Mouse (Mus musculus): ENCODE measurements around the gene Sbpl. TPM values are rescaled to one million over a fixed set of nuclear protein-coding genes. Genes with fewer than 3 reads are reported as not detected.

Gene Sbpl
- polyA plus RNA-seq, 1 experiment from 2014 or later, result not detected

DNA sequence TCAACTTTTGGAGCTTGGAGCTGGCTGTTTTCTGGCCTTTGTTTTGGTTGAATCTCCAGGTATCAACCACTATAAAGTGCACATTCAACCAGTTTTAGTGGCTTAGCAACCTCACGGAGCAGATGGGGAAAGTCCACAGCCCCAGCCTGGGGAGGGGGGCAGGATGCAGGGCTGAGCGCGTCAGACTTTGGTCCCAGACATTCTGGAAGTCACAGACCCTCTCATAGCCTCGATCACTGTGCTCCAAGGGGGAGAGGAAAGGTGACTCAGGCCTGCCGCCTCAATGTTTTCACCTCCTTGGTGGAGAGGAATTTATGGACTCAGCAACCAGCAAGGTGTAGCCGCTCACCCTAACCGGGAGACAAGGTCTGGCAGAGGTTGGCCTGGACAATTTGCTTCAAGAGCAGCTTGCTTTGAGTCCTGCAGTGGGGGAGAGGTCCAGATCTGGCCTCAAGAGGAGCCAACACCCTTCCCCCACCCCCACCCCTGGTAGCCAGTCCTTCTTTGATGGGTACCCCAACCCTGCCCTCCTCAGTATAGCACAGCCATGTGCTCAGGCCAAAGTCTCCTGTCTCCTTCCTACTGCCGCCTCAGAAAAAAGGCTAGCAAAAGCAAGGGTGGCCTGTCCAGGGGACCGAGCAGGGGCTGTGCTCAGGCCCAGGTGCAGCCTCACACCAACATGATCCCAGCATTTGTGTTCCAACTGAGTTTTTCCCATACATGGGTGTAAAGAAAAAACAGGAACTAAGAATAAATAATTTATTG, 37.9 kb upstream of the Sbpl start:
- peak overlapping the region; percentile 16 for H3K4me3 ChIP-seq (ENCODE audit: low read depth, low read length)
- peak; percentile 83 for ATAC-seq (replicated peaks; ENCODE audit: low FRiP score, low TSS enrichment, low read depth)
- DNase-seq (ENCODE audit: low spot score), result peak; percentile 75
- H3K4me2 ChIP-seq (ENCODE audit: low read length), result peak overlapping the region; percentile 48
- H3K27me3 ChIP-seq (replicated peaks; ENCODE audit: control insufficient read depth, insufficient read depth, low read length), result no peaks in the 10 kb centered on the region
- H3K9me3 ChIP-seq (ENCODE audit: control insufficient read depth, low read length), result no peaks in the 10 kb centered on the region
- 0 out of 2 replicates have a peak, but pooled peaks cover 4% of the 10 kb centered on the region for H3K4me1 ChIP-seq (replicated peaks; ENCODE audit: control insufficient read depth, insufficient read depth, low read length)
- H3K27ac ChIP-seq (ENCODE audit: low read depth), result no peak overlapping the region
- WGBS, result 49% methylated on average over 9 of the region's 9 CpGs
- no peaks in the 10 kb centered on the region for H3K36me3 ChIP-seq (ENCODE audit: control insufficient read depth, insufficient read depth, low read length)
- H3K9ac ChIP-seq (ENCODE audit: low read length), result peak overlapping the region; percentile 14; the same call in 1 of the 2 replicates

GRCm38 (mm10) chr17:23989802-23990201, 34.7 kb upstream of the Sbpl start:
- Histone ChIP-seq H3K4me2 (ENCODE audit: low read length) (no peak overlapping the region), H3K9me3 (ENCODE audit: control insufficient read depth, low read length) (no peaks in the 10 kb centered on the region), H3K36me3 (ENCODE audit: control insufficient read depth, insufficient read depth, low read length) (no peaks in the 10 kb centered on the region), H3K27me3 (replicated peaks; ENCODE audit: control insufficient read depth, insufficient read depth, low read length) (no peaks in the 10 kb centered on the region), H3K4me3 (ENCODE audit: low read depth, low read length) (no peak overlapping the region), H3K4me1 (replicated peaks; ENCODE audit: control insufficient read depth, insufficient read depth, low read length) (0 out of 2 replicates have a peak, but pooled peaks cover 4% of the 10 kb centered on the region), H3K9ac (ENCODE audit: low read length) (no peak overlapping the region), H3K27ac (ENCODE audit: low read depth) (no peak overlapping the region)
- WGBS, result 42% methylated on average over 2 of the region's 2 CpGs
- DNase-seq (ENCODE audit: low spot score) (no peak), ATAC-seq (replicated peaks; ENCODE audit: low FRiP score, low TSS enrichment, low read depth) (no peak)

GRCm38 (mm10) chr17:23984989-23985388, 29.9 kb upstream of the Sbpl start:
- Histone ChIP-seq H3K4me3 (ENCODE audit: low read depth, low read length) (no peak overlapping the region), H3K9me3 (ENCODE audit: control insufficient read depth, low read length) (no peaks in the 10 kb centered on the region), H3K27ac (ENCODE audit: low read depth) (no peak overlapping the region), H3K9ac (ENCODE audit: low read length) (no peak overlapping the region), H3K4me2 (ENCODE audit: low read length) (no peak overlapping the region), H3K27me3 (replicated peaks; ENCODE audit: control insufficient read depth, insufficient read depth, low read length) (no peaks in the 10 kb centered on the region), H3K36me3 (ENCODE audit: control insufficient read depth, insufficient read depth, low read length) (no peaks in the 10 kb centered on the region), H3K4me1 (replicated peaks; ENCODE audit: control insufficient read depth, insufficient read depth, low read length) (no peaks in the 10 kb centered on the region; the same call in 1 of the 2 replicates)
- no peak for DNase-seq (ENCODE audit: low spot score)
- WGBS, result 89% methylated on average over 1 of the region's 1 CpGs
- ATAC-seq (replicated peaks; ENCODE audit: low FRiP score, low TSS enrichment, low read depth), result no peak

DNA sequence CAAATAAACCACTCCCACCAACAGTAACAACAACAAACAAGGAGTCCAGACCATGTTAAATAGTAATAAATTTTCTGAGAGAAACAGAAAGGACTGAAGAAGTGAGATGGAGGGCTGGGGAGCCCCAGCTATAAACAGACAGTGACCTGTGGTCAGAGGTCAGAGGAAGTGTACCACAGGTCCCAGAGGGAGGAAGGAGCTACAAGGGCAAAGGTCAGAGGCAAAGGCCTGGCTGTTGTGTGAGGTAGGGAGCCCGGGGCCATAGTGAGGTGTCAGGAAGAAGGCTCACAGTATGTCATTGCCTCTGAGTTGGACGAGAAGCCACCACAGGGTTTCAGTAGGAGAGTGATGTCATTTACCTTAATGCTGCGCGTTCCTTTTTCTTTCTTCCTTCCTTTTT, 27.8 kb upstream of the Sbpl start:
- WGBS, result 39% methylated on average over 4 of the region's 4 CpGs
- Histone ChIP-seq H3K27ac (ENCODE audit: low read depth) (no peak overlapping the region), H3K4me3 (ENCODE audit: low read depth, low read length) (no peak overlapping the region)

DNA sequence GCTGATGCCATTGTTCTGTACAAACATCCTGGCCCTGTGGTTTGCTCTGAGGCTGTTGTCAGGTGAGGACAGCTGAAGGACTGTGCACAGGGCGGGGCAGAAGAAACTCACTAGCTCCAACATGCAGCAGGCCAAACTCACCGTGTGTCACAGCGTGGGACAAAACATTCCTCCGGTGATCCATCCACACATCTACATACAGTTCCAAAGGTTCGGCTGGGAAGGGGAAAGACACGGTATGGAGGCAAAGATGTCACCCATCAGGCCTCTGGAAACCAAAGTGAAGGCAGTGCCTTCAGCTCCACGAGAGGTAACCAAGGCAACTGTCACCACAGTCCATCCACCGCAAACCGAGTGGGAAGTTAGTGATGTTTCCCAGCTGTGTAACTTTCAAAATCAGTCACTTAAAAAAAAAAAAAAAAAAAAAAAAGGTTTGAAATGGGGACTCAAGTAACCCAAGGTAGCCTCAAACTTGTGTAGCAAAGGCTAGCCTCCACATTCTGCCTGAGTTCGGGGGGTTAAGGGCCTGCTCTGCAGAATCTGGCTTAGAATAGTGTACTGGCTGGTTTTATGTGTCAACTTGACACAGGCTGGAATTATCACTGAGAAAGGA, 25.3 kb upstream of the Sbpl start, which contains the start of gene Prss30:
Prss30 (minus strand) TSS at position 270 of the 613 bp plus-strand sequence.
- no peak within 1 kb of the TSS for H3K9ac ChIP-seq (ENCODE audit: low read length)
- H3K4me3 ChIP-seq (ENCODE audit: low read depth, low read length), result no peak within 1 kb of the TSS
- DNase-seq (ENCODE audit: low spot score) (no peak), ATAC-seq (replicated peaks; ENCODE audit: low FRiP score, low TSS enrichment, low read depth) (no peak)
- H3K4me2 ChIP-seq (ENCODE audit: low read length), result no peak within 1 kb of the TSS
- no peaks in the 10 kb centered on the region for H3K9me3 ChIP-seq (ENCODE audit: control insufficient read depth, low read length)
- H3K4me1 ChIP-seq (replicated peaks; ENCODE audit: control insufficient read depth, insufficient read depth, low read length), result no peaks in the 10 kb centered on the region; the same call in 1 of the 2 replicates
- 69% methylated on average over 10 of the region's 10 CpGs for WGBS
- no peaks in the 10 kb centered on the region for H3K36me3 ChIP-seq (ENCODE audit: control insufficient read depth, insufficient read depth, low read length)
- H3K27ac ChIP-seq (ENCODE audit: low read depth), result no peak within 1 kb of the TSS
- no peaks in the 10 kb centered on the region for H3K27me3 ChIP-seq (replicated peaks; ENCODE audit: control insufficient read depth, insufficient read depth, low read length)

More for the DNA sequence above, 27.8 kb upstream of the Sbpl start:
- H3K4me1 ChIP-seq (replicated peaks; ENCODE audit: control insufficient read depth, insufficient read depth, low read length), result no peaks in the 10 kb centered on the region; the same call in 1 of the 2 replicates
- no peak overlapping the region for H3K9ac ChIP-seq (ENCODE audit: low read length)
- no peaks in the 10 kb centered on the region for H3K36me3 ChIP-seq (ENCODE audit: control insufficient read depth, insufficient read depth, low read length)
- ATAC-seq (replicated peaks; ENCODE audit: low FRiP score, low TSS enrichment, low read depth) (no peak), DNase-seq (ENCODE audit: low spot score) (no peak)
- no peaks in the 10 kb centered on the region for H3K9me3 ChIP-seq (ENCODE audit: control insufficient read depth, low read length)
- no peak overlapping the region for H3K4me2 ChIP-seq (ENCODE audit: low read length)
- H3K27me3 ChIP-seq (replicated peaks; ENCODE audit: control insufficient read depth, insufficient read depth, low read length), result no peaks in the 10 kb centered on the region

DNA sequence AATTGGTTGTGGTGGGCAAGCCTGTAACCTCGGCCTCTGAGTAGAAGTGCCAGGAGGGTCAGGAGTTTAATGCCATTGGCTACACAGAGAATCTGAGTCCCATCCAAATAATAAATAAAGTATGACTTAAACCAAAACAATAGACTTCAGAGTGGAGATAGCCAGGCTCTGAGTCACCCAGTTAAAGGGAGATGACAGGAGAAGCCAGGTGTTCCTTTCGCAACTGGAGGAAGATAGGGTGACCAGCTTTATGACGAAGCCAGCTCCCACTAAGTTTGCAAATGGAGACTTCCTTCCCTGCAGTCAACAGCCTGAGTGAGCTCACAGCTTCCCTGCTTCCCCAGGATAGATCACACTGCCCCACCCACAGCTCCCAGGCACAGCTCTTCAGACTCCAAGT, 24.4 kb upstream of the Sbpl start:
- no peaks in the 10 kb centered on the region for H3K9me3 ChIP-seq (ENCODE audit: control insufficient read depth, low read length)
- no peaks in the 10 kb centered on the region for H3K36me3 ChIP-seq (ENCODE audit: control insufficient read depth, insufficient read depth, low read length)
- H3K4me1 ChIP-seq (replicated peaks; ENCODE audit: control insufficient read depth, insufficient read depth, low read length), result no peaks in the 10 kb centered on the region; the same call in 1 of the 2 replicates
- 39% methylated on average over 3 of the region's 3 CpGs for WGBS
- H3K27ac ChIP-seq (ENCODE audit: low read depth), result no peak overlapping the region
- H3K4me3 ChIP-seq (ENCODE audit: low read depth, low read length), result no peak overlapping the region
- DNase-seq (ENCODE audit: low spot score) (no peak), ATAC-seq (replicated peaks; ENCODE audit: low FRiP score, low TSS enrichment, low read depth) (no peak)
- H3K27me3 ChIP-seq (replicated peaks; ENCODE audit: control insufficient read depth, insufficient read depth, low read length), result no peaks in the 10 kb centered on the region
- no peak overlapping the region for H3K9ac ChIP-seq (ENCODE audit: low read length)
- no peak overlapping the region for H3K4me2 ChIP-seq (ENCODE audit: low read length)

- Histone ChIP-seq H3K36me3 (ENCODE audit: control insufficient read depth, insufficient read depth, low read length) (no peaks in the 10 kb centered on the region), H3K27ac (ENCODE audit: low read depth) (no peak overlapping the region), H3K9ac (ENCODE audit: low read length) (no peak overlapping the region), H3K27me3 (replicated peaks; ENCODE audit: control insufficient read depth, insufficient read depth, low read length) (no peaks in the 10 kb centered on the region), H3K4me1 (replicated peaks; ENCODE audit: control insufficient read depth, insufficient read depth, low read length) (no peaks in the 10 kb centered on the region), H3K4me3 (ENCODE audit: low read depth, low read length) (no peak overlapping the region), H3K4me2 (ENCODE audit: low read length) (no peak overlapping the region), H3K9me3 (ENCODE audit: control insufficient read depth, low read length) (no peaks in the 10 kb centered on the region)
- DNase-seq (ENCODE audit: low spot score), result no peak
- 65% methylated on average over 4 of the region's 4 CpGs for WGBS
- no peak for ATAC-seq (replicated peaks; ENCODE audit: low FRiP score, low TSS enrichment, low read depth)
Measured at GRCm38 (mm10) chr17:23976665-23977064, 21.6 kb upstream of the Sbpl start.

DNA sequence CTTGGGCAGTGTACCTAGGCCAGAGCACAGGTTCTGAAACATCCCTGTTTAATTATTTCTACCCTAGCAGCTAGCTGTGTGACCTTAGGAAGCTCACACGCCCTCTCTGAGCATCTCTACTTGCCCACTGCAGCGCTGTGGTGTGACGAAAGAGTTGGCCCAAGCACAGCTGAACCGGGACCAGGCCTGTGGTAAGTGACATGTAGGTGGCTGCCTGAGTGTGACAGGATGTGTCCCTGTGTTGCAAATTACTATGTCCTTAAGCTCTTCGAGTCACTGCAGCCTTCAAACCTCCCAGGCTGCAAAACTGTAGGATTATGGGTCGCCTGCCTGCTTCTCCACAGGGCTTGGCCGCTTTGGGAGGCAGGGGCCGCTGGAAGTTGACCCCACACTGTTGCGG, 16.2 kb upstream of the Sbpl start:
- WGBS, result 83% methylated on average over 9 of the region's 9 CpGs
- Histone ChIP-seq H3K4me3 (ENCODE audit: low read depth, low read length) (no peak overlapping the region), H3K4me2 (ENCODE audit: low read length) (no peak overlapping the region), H3K27ac (ENCODE audit: low read depth) (no peak overlapping the region), H3K27me3 (replicated peaks; ENCODE audit: control insufficient read depth, insufficient read depth, low read length) (no peaks in the 10 kb centered on the region), H3K9ac (ENCODE audit: low read length) (no peak overlapping the region), H3K36me3 (ENCODE audit: control insufficient read depth, insufficient read depth, low read length) (no peaks in the 10 kb centered on the region), H3K4me1 (replicated peaks; ENCODE audit: control insufficient read depth, insufficient read depth, low read length) (no peaks in the 10 kb centered on the region), H3K9me3 (ENCODE audit: control insufficient read depth, low read length) (no peaks in the 10 kb centered on the region)
- ATAC-seq (replicated peaks; ENCODE audit: low FRiP score, low TSS enrichment, low read depth) (no peak), DNase-seq (ENCODE audit: low spot score) (no peak)
